Mouse (Mus musculus): ENCODE data around the gene Rps6ka5. TPM values are rescaled to one million over a fixed set of nuclear protein-coding genes. Genes with fewer than 3 reads are reported as not detected.

Rps6ka5 gene
- polyA plus RNA-seq, 1 experiment: 2.1 TPM

GRCm38 (mm10) chr12:100530871-100531270, 195.9 kb downstream of the Rps6ka5 start:
- Histone ChIP-seq H3K36me3 (ENCODE audit: control insufficient read depth, insufficient read depth, low read length) (no peaks in the 10 kb centered on the region), H3K27ac (ENCODE audit: insufficient read depth, low read length) (peak overlapping the region; percentile 29; the same call in 1 of the 2 replicates), H3K4me1 (ENCODE audit: control insufficient read depth, insufficient read depth, insufficient read length) (peaks cover 11% of the 10 kb centered on the region; the same call in 1 of the 2 replicates), H3K27me3 (ENCODE audit: control insufficient read depth, insufficient read depth, low read length) (no peaks in the 10 kb centered on the region), H3K4me3 (ENCODE audit: extremely low read depth, insufficient read depth, insufficient read length) (no peak overlapping the region)
- no peak for DNase-seq (ENCODE audit: low read depth in 1 of 2, low spot score in 2 of 2)
- no peak for TF ChIP-seq POLR2A (IDR thresholded peaks at IDR 0.05; ENCODE audit: low read depth, low read length)
- no peak for TF ChIP-seq CTCF (IDR thresholded peaks at IDR 0.05; ENCODE audit: extremely low read depth, insufficient read depth, insufficient read length, insufficient replicate concordance)
- 28% methylated on average over 5 of the region's 5 CpGs for WGBS

GRCm38 (mm10) chr12:100529651-100530050, 197.1 kb downstream of the Rps6ka5 start:
- H3K36me3 ChIP-seq (ENCODE audit: control insufficient read depth, insufficient read depth, low read length): no peaks in the 10 kb centered on the region

GRCm38 (mm10) chr12:100529172-100529571, 197.6 kb downstream of the Rps6ka5 start:
- Histone ChIP-seq H3K36me3 (ENCODE audit: control insufficient read depth, insufficient read depth, low read length) (no peaks in the 10 kb centered on the region), H3K4me1 (ENCODE audit: control insufficient read depth, insufficient read depth, insufficient read length) (peaks cover 11% of the 10 kb centered on the region; the same call in 1 of the 2 replicates), H3K27me3 (ENCODE audit: control insufficient read depth, insufficient read depth, low read length) (no peaks in the 10 kb centered on the region), H3K27ac (ENCODE audit: insufficient read depth, low read length) (peak overlapping the region; percentile 42), H3K4me3 (ENCODE audit: extremely low read depth, insufficient read depth, insufficient read length) (no peak overlapping the region)
- peak in 1 of 2 experiments; percentile 21 for DNase-seq (ENCODE audit: low read depth in 1 of 2, low spot score in 2 of 2)
- TF ChIP-seq CTCF (IDR thresholded peaks at IDR 0.05; ENCODE audit: extremely low read depth, insufficient read depth, insufficient read length, insufficient replicate concordance): no peak
- no peak for TF ChIP-seq POLR2A (IDR thresholded peaks at IDR 0.05; ENCODE audit: low read depth, low read length)
- WGBS: 64% methylated on average over 8 of the region's 8 CpGs

More at GRCm38 (mm10) chr12:100529651-100530050, 197.1 kb downstream of the Rps6ka5 start:
- Histone ChIP-seq H3K27ac (ENCODE audit: insufficient read depth, low read length) (peak overlapping the region; percentile 15; the same call in 1 of the 2 replicates), H3K27me3 (ENCODE audit: control insufficient read depth, insufficient read depth, low read length) (no peaks in the 10 kb centered on the region), H3K4me3 (ENCODE audit: extremely low read depth, insufficient read depth, insufficient read length) (no peak overlapping the region), H3K4me1 (ENCODE audit: control insufficient read depth, insufficient read depth, insufficient read length) (peaks cover 11% of the 10 kb centered on the region; the same call in 1 of the 2 replicates)
- TF ChIP-seq CTCF (IDR thresholded peaks at IDR 0.05; ENCODE audit: extremely low read depth, insufficient read depth, insufficient read length, insufficient replicate concordance): no peak
- TF ChIP-seq POLR2A (IDR thresholded peaks at IDR 0.05; ENCODE audit: low read depth, low read length): no peak
- DNase-seq (ENCODE audit: low read depth in 1 of 2, low spot score in 2 of 2): no peak
- WGBS: 93% methylated on average over 5 of the region's 5 CpGs

DNA sequence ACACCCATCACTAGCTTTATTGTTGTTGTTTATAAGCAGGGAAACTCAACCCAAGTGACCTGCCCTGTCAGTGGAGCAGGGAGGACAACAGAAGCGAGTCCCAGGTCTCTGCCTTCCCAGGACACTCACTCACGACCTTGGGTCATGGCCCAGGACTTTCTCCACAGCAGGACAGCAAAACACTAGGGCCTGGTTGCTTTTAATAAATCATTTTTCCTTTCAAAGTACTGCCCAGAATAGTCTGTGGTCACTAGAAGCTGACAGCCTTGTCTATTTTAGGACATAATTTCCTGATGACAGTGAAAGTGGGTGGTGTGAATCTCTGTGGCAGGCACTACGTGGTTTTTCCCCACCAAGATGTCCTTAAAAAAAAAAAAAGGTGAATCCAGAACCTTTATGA, 198.5 kb downstream of the Rps6ka5 start:
- 30% methylated on average over 3 of the region's 3 CpGs for WGBS
- no peak for TF ChIP-seq CTCF (IDR thresholded peaks at IDR 0.05; ENCODE audit: extremely low read depth, insufficient read depth, insufficient read length, insufficient replicate concordance)
- no peak for TF ChIP-seq POLR2A (IDR thresholded peaks at IDR 0.05; ENCODE audit: low read depth, low read length)
- H3K27ac ChIP-seq (ENCODE audit: insufficient read depth, low read length): no peak overlapping the region
- H3K27me3 ChIP-seq (ENCODE audit: control insufficient read depth, insufficient read depth, low read length): no peaks in the 10 kb centered on the region
- DNase-seq (ENCODE audit: low read depth in 1 of 2, low spot score in 2 of 2): no peak
- peaks cover 11% of the 10 kb centered on the region; the same call in 1 of the 2 replicates for H3K4me1 ChIP-seq (ENCODE audit: control insufficient read depth, insufficient read depth, insufficient read length)
- H3K36me3 ChIP-seq (ENCODE audit: control insufficient read depth, insufficient read depth, low read length): no peaks in the 10 kb centered on the region
- H3K4me3 ChIP-seq (ENCODE audit: extremely low read depth, insufficient read depth, insufficient read length): no peak overlapping the region

DNA sequence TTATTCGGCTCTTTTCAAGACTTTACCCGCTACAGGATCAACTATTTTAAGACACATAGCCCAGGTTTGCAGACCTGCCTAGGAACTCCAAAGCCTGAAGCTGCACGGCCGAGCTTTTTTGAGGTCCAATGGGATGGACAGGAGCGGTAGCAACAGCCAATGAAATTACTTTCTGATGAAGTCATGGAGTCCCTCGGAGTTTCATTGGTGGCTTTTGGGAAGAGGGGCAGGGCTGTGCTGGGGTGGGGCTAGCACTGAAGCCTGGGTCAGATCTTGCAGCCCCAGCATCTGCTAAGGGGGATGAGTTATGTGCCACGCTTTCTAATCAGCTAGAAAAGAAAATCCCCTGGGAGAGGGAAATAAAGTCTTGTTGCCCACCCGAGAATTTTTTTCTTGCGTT, 199.0 kb downstream of the Rps6ka5 start:
- 19% methylated on average over 9 of the region's 9 CpGs for WGBS
- TF ChIP-seq CTCF (IDR thresholded peaks at IDR 0.05; ENCODE audit: extremely low read depth, insufficient read depth, insufficient read length, insufficient replicate concordance) (no peak), POLR2A (IDR thresholded peaks at IDR 0.05; ENCODE audit: low read depth, low read length) (no peak)
- no peak overlapping the region for H3K27ac ChIP-seq (ENCODE audit: insufficient read depth, low read length)
- peak overlapping the region; percentile 28; the same call in 1 of the 2 replicates for H3K4me3 ChIP-seq (ENCODE audit: extremely low read depth, insufficient read depth, insufficient read length)
- no peaks in the 10 kb centered on the region for H3K36me3 ChIP-seq (ENCODE audit: control insufficient read depth, insufficient read depth, low read length)
- peak; percentile 40 to 66 for DNase-seq (ENCODE audit: low read depth in 1 of 2, low spot score in 2 of 2)
- peaks cover 11% of the 10 kb centered on the region; the same call in 1 of the 2 replicates for H3K4me1 ChIP-seq (ENCODE audit: control insufficient read depth, insufficient read depth, insufficient read length)
- no peaks in the 10 kb centered on the region for H3K27me3 ChIP-seq (ENCODE audit: control insufficient read depth, insufficient read depth, low read length)

DNA sequence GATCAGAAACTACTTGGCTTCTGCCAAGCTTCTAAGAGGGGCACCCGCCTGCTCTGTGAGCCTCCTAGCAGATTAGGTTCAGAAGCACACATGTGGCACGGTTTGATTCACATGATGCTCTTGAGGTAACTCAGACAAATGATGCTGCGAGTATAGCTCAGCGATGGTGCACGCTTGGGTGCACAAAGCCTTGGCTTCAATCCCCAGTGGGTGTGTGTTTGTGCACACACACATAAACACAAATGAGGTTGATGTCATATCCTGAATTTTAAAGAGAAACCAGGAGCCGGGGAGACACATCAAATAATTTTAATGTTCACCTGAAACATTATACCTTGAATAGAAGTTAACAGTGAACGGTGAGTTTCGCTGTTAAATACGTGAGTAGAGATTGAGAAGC, 199.5 kb downstream of the Rps6ka5 start:
- TF ChIP-seq POLR2A (IDR thresholded peaks at IDR 0.05; ENCODE audit: low read depth, low read length) (no peak), CTCF (IDR thresholded peaks at IDR 0.05; ENCODE audit: extremely low read depth, insufficient read depth, insufficient read length, insufficient replicate concordance) (no peak)
- 42% methylated on average over 9 of the region's 9 CpGs for WGBS
- Histone ChIP-seq H3K27me3 (ENCODE audit: control insufficient read depth, insufficient read depth, low read length) (no peaks in the 10 kb centered on the region), H3K27ac (ENCODE audit: insufficient read depth, low read length) (no peak overlapping the region), H3K4me1 (ENCODE audit: control insufficient read depth, insufficient read depth, insufficient read length) (peaks cover 11% of the 10 kb centered on the region; the same call in 1 of the 2 replicates), H3K4me3 (ENCODE audit: extremely low read depth, insufficient read depth, insufficient read length) (no peak overlapping the region), H3K36me3 (ENCODE audit: control insufficient read depth, insufficient read depth, low read length) (no peaks in the 10 kb centered on the region)
- DNase-seq (ENCODE audit: low read depth in 1 of 2, low spot score in 2 of 2): no peak

GRCm38 (mm10) chr12:100525939-100526338, 200.8 kb downstream of the Rps6ka5 start:
- H3K4me3 ChIP-seq (ENCODE audit: extremely low read depth, insufficient read depth, insufficient read length): no peak overlapping the region
- TF ChIP-seq POLR2A (IDR thresholded peaks at IDR 0.05; ENCODE audit: low read depth, low read length) (no peak), CTCF (IDR thresholded peaks at IDR 0.05; ENCODE audit: extremely low read depth, insufficient read depth, insufficient read length, insufficient replicate concordance) (no peak)
- DNase-seq (ENCODE audit: low read depth in 1 of 2, low spot score in 2 of 2): no peak

More at GRCm38 (mm10) chr12:100525939-100526338, 200.8 kb downstream of the Rps6ka5 start:
- H3K27me3 ChIP-seq (ENCODE audit: control insufficient read depth, insufficient read depth, low read length): no peaks in the 10 kb centered on the region
- no peak overlapping the region for H3K27ac ChIP-seq (ENCODE audit: insufficient read depth, low read length)
- 71% methylated on average over 1 of the region's 1 CpGs for WGBS
- H3K36me3 ChIP-seq (ENCODE audit: control insufficient read depth, insufficient read depth, low read length): no peaks in the 10 kb centered on the region
- H3K4me1 ChIP-seq (ENCODE audit: control insufficient read depth, insufficient read depth, insufficient read length): peaks cover 10% of the 10 kb centered on the region; the same call in 1 of the 2 replicates
